Mouse (Mus musculus): ENCODE data around the gene Phf23. TPM values are rescaled to one million over a fixed set of nuclear protein-coding genes. Genes with fewer than 3 reads are reported as not detected.

The Phf23 gene
- 72.5 TPM for total RNA-seq (2023)

GRCm38 (mm10) chr11:69995391-69995960 is at the start of gene Phf23:
Gene Phf23, plus strand, starts transcription at chr11:69995777.

GRCm38 (mm10) chr11:69948066-69948762 is 47.4 kb upstream of the Phf23 start, which contains the start of gene Slc2a4:
Gene Slc2a4, minus strand, starts transcription at chr11:69948188.

DNA sequence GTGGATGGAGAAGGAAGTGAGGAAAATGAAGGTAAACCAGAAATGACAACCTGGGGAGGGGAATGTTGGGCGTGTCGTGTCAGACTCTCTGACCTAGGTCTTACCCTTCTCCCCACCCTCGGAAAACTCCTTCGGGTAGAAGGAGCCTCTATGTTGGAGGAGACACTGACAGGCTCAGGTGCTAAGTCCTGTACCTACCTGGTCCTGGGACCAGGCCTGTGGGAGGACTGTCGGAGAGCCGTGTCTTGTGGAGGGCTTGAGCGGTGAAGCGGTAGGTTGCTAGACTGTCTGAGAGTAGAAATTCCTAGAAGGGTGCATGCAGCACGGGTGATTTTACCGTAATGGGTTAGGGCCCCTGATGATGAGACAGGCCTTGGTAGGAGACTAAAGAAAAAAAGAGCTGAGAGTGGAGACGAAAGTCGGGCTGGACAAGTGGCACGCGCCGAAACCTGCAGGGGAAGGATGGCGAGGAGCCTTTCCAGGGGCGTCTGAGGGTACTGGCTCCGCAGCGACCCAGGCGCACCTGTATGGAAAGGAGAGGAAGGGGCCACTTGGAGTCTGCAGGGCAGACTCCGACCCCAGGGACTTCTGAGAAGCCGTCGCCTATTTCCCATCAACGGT is 30.8 kb upstream of the Phf23 start, which contains the start of gene Cldn7:
Gene Cldn7 (plus strand): TSS at position 130 of the 621 bp plus-strand sequence.

GRCm38 (mm10) chr11:69981141-69981762 is 14.3 kb upstream of the Phf23 start, which contains the start of gene Ctdnep1:
Gene Ctdnep1, plus strand, starts transcription at chr11:69981156.

GRCm38 (mm10) chr11:69982225-69982624 is 13.4 kb upstream of the Phf23 start, which contains the start of gene Elp5:
Gene Elp5, minus strand, starts transcription at chr11:69982517.

GRCm38 (mm10) chr11:69990850-69991691 is 4.5 kb upstream of the Phf23 start, which contains the start of gene Gabarap:
Gene Gabarap, plus strand, starts transcription at chr11:69991143.

DNA sequence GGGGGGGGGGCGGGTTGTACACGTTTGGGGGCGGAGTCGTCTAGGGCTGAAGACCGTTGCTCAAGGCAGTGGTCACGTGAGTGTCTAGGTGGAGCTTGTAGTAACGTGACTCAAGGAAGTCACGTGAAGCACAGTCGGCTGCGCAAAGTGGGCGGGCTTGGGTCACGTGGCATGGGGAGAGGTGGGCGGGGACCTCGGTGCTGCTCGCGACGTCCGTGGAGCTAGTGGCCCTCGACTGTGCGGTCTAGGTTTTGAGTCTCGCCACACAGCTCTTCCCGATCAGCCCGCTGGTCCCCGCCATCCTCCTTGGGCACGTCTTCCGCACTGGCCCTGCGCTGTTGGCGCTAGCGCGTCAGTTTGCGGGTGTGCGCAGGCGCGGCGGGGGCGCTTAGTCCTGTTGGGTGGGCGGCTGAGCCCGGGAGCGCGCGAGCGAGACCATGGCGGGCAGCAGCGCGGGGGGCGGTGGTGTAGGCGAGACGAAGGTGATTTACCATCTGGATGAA is 4.9 kb downstream of the Phf23 start, which contains the start of gene Dvl2:
Gene Dvl2 (plus strand): TSS at position 200 of the 503 bp plus-strand sequence.

DNA sequence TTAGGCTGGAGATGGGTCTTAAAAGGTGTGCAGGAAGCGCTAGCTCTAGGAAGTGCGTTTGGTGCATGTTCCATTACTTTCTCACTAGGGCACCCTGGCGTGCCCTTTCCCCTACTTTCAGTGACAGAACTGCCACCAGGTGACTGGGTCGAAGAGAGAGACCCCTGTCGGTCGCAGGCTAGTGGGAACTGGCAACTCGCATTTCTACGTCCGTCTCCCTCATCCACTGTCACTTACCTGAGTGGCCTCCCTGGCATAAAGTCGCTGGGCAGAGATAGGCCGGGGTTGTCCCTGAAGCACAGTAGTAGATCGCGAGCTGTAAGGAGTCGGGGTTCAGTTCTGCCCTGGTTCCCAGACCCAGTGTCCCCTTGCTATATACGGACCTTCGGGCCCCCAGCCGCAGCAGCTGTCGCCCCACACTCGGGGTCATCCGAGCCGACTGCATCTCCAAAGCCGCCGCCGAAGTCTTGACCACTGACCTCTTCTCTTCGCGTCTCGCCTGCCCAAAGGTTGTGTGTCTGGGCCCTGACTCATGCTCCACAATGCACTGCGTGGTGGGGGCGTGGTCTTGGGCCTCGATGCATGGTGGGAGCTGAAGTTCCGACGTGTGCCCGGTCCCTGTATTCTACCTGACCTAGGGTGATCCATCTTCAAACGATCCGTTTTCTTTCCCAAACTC is 19.4 kb downstream of the Phf23 start, which contains the start of gene Acadvl:
Gene Acadvl (minus strand): TSS at position 532 of the 679 bp plus-strand sequence.

GRCm38 (mm10) chr11:70016669-70017068 is 21.1 kb downstream of the Phf23 start, which contains the start of gene Dlg4:
Gene Dlg4, plus strand, starts transcription at chr11:70016942.

Other genes starting within 250 kb of the Phf23 start
- gene Polr2a, start 237.1 kb upstream of the Phf23 start, total RNA-seq (2023): 176 TPM
- not detected for gene Slc35g3, start 233.8 kb upstream of the Phf23 start, total RNA-seq (2023)
- gene Zbtb4, start 229.9 kb upstream of the Phf23 start, total RNA-seq (2023): 47.4 TPM
- 3.6 TPM for gene Chrnb1, start 199.8 kb upstream of the Phf23 start, total RNA-seq (2023)
- gene Fgf11, start 193.9 kb upstream of the Phf23 start, total RNA-seq (2023): 0.30 TPM
- gene Tmem102, start 190.2 kb upstream of the Phf23 start, total RNA-seq (2023): not detected
- gene Gm39566, start 180.5 kb upstream of the Phf23 start, total RNA-seq (2023): not detected
- gene Spem2, start 177.3 kb upstream of the Phf23 start, total RNA-seq (2023): not detected
- not detected for gene Spem1, start 173.6 kb upstream of the Phf23 start, total RNA-seq (2023)
- gene Nlgn2, start 158.0 kb upstream of the Phf23 start, total RNA-seq (2023): 1.0 TPM
- 15.1 TPM for gene Tmem256, start 157.3 kb upstream of the Phf23 start, total RNA-seq (2023)
- gene Plscr3, start 149.4 kb upstream of the Phf23 start, total RNA-seq (2023): 12.0 TPM
- gene Tnk1, start 137.0 kb upstream of the Phf23 start, total RNA-seq (2023): not detected
- not detected for gene Tmem95, start 117.8 kb upstream of the Phf23 start, total RNA-seq (2023)
- gene Kctd11, start 114.4 kb upstream of the Phf23 start, total RNA-seq (2023): 1.7 TPM
- 418 TPM for gene Acap1, start 100.2 kb upstream of the Phf23 start, total RNA-seq (2023)
- 2.6 TPM for gene 2810408A11Rik, start 94.8 kb upstream of the Phf23 start, total RNA-seq (2023)
- gene Neurl4, start 94.7 kb upstream of the Phf23 start, total RNA-seq (2023): 63.0 TPM
- gene Gps2, start 81.9 kb upstream of the Phf23 start, total RNA-seq (2023): 149 TPM
- 316 TPM for gene Eif5a, start 73.8 kb upstream of the Phf23 start, total RNA-seq (2023)
- gene Ybx2, start 60.0 kb upstream of the Phf23 start, total RNA-seq (2023): not detected
- gene Slc2a4, start 47.6 kb upstream of the Phf23 start, total RNA-seq (2023): not detected
- not detected for gene Cldn7, start 31.0 kb upstream of the Phf23 start, total RNA-seq (2023)
- 107 TPM for gene Ctdnep1, start 14.6 kb upstream of the Phf23 start, total RNA-seq (2023)
- gene Elp5, start 13.3 kb upstream of the Phf23 start, total RNA-seq (2023): 43.9 TPM
- 190 TPM for gene Gabarap, start 4.6 kb upstream of the Phf23 start, total RNA-seq (2023)
- gene Dvl2, start 4.8 kb downstream of the Phf23 start, total RNA-seq (2023): 39.2 TPM
- 79.5 TPM for gene Acadvl, start 19.6 kb downstream of the Phf23 start, total RNA-seq (2023)
- gene Dlg4, start 21.2 kb downstream of the Phf23 start, total RNA-seq (2023): 41.1 TPM
- gene Asgr1, start 58.3 kb downstream of the Phf23 start, total RNA-seq (2023): not detected
- not detected for gene Asgr2, start 96.9 kb downstream of the Phf23 start, total RNA-seq (2023)
- gene Mgl2, start 134.6 kb downstream of the Phf23 start, total RNA-seq (2023): not detected
- gene Clec10a, start 160.4 kb downstream of the Phf23 start, total RNA-seq (2023): 1.6 TPM
- not detected for gene Slc16a11, start 217.0 kb downstream of the Phf23 start, total RNA-seq (2023)
- 3.4 TPM for gene Slc16a13, start 225.3 kb downstream of the Phf23 start, total RNA-seq (2023)
- 0.77 TPM for gene Bcl6b, start 234.0 kb downstream of the Phf23 start, total RNA-seq (2023)
- gene 0610010K14Rik, start 242.1 kb downstream of the Phf23 start, total RNA-seq (2023): 70.5 TPM
- 4.8 TPM for gene Gm21988, start 244.1 kb downstream of the Phf23 start, total RNA-seq (2023)
- gene Rnasek, start 244.1 kb downstream of the Phf23 start, total RNA-seq (2023): 68.2 TPM